Mouse (Mus musculus): ENCODE measurements around the gene Grb7. TPM values are rescaled to one million over a fixed set of nuclear protein-coding genes. Genes with fewer than 3 reads are reported as not detected.

The Grb7 gene
- total and polyA plus RNA-seq, 3 experiments: 4.5 to 11.5 (median 8.0) TPM

- DNase-seq (ENCODE audit: extremely low read depth): no peak
- no peaks in the 10 kb centered on the region for H3K27me3 ChIP-seq (replicated peaks)
- peaks cover 4% of the 10 kb centered on the region for H3K9me3 ChIP-seq (replicated peaks; ENCODE audit: low read length)
- H3K36me3 ChIP-seq (replicated peaks in 1 of 2; ENCODE audit: control insufficient read depth in 1 of 2, insufficient read depth in 1 of 2, low read length in 1 of 2): peaks cover under 1 to 18% of the 10 kb centered on the region in 2 experiments
- H3K27ac ChIP-seq (ENCODE audit: insufficient read depth, low read depth): no peak overlapping the region
- no peaks in the 10 kb centered on the region for H3K79me2 ChIP-seq (replicated peaks; ENCODE audit: control insufficient read depth, extremely low read depth, insufficient read depth, poor library complexity, severe bottlenecking)
- H3K9ac ChIP-seq (ENCODE audit: insufficient read depth, low read depth): 0 out of 2 replicates have a peak overlapping the region, but pooled peaks have one; percentile 1
- H3K4me3 ChIP-seq (replicated peaks in 1 of 3; ENCODE audit: low read depth in 2 of 3, low read length in 2 of 3, poor library complexity in 1 of 3): no peak overlapping the region
- dilution Hi-C loops (cut with MboI; ENCODE audit: extremely low pct_ligation_motif_present, extremely low pct_unique_long_range_greater_than_20kb, low sequenced_read_pairs) (no loop called here), in situ Hi-C loops (cut with MboI; ENCODE audit: low pct_ligation_motif_present, low pct_unique_long_range_greater_than_20kb, low sequenced_read_pairs) (loop anchor here (5.0 kb wide), 1 partner anchor 91 kb away; the partner anchor contains the start of gene Stard3)
- TF ChIP-seq NRF1 (IDR thresholded peaks at IDR 0.05; ENCODE audit: low read depth, low read length) (no peak), MAZ (IDR thresholded peaks at IDR 0.05; ENCODE audit: low read depth, low read length) (peak; percentile 61; the same call in 1 of the 2 replicates), SIN3A (IDR thresholded peaks at IDR 0.05; ENCODE audit: low read length) (no peak), ETS1 (conservative IDR thresholded peaks at IDR 0.05; ENCODE audit: low read depth, low read length) (no peak), NELFE (IDR thresholded peaks at IDR 0.05; ENCODE audit: low read depth, low read length) (no peak), HCFC1 (IDR thresholded peaks at IDR 0.05; ENCODE audit: low read depth, low read length) (peak; percentile 32; the same call in 1 of the 2 replicates), ZMIZ1 (IDR thresholded peaks at IDR 0.05; ENCODE audit: low read depth, low read length) (no peak), TBP (conservative IDR thresholded peaks at IDR 0.05; ENCODE audit: low read depth, low read length) (no peak), UBTF (IDR thresholded peaks at IDR 0.05; ENCODE audit: low read depth, low read length) (no peak), KAT2A (IDR thresholded peaks at IDR 0.05; ENCODE audit: insufficient replicate concordance, low read length) (no peak), RAD21 (IDR thresholded peaks at IDR 0.05; ENCODE audit: low read depth, low read length) (no peak), ELF1 (IDR thresholded peaks at IDR 0.05; ENCODE audit: low read depth, low read length) (peak; percentile 67), SMC3 (IDR thresholded peaks at IDR 0.05; ENCODE audit: low read depth, low read length) (no peak)
- no peak overlapping the region for H3K4me2 ChIP-seq (ENCODE audit: insufficient read depth, low read depth, poor library complexity, severe bottlenecking)
- H3K4me1 ChIP-seq (ENCODE audit: control insufficient read depth in 1 of 2, insufficient read depth in 2 of 2): peaks cover 34 to 50% of the 10 kb centered on the region in 2 experiments
These were observed 2.1 kb downstream of the Grb7 start for GRCm38 (mm10) chr11:98448191-98448790.

GRCm38 (mm10) chr11:98449419-98449818, 3.2 kb downstream of the Grb7 start:
- H3K4me1 ChIP-seq (ENCODE audit: control insufficient read depth in 1 of 2, insufficient read depth in 2 of 2): peaks cover 34 to 50% of the 10 kb centered on the region in 2 experiments
- dilution Hi-C loops (cut with MboI; ENCODE audit: extremely low pct_ligation_motif_present, extremely low pct_unique_long_range_greater_than_20kb, low sequenced_read_pairs) (no loop called here), in situ Hi-C loops (cut with MboI; ENCODE audit: low pct_ligation_motif_present, low pct_unique_long_range_greater_than_20kb, low sequenced_read_pairs) (loop anchor here (5.0 kb wide), 1 partner anchor 92 kb away; the partner anchor contains the start of gene Stard3)
- peaks cover 12 to 29% of the 10 kb centered on the region in 2 experiments for H3K36me3 ChIP-seq (replicated peaks in 1 of 2; ENCODE audit: control insufficient read depth in 1 of 2, insufficient read depth in 1 of 2, low read length in 1 of 2)
- H3K9me3 ChIP-seq (replicated peaks; ENCODE audit: low read length): no peaks in the 10 kb centered on the region
- no peak for DNase-seq (ENCODE audit: extremely low read depth)
- H3K79me2 ChIP-seq (replicated peaks; ENCODE audit: control insufficient read depth, extremely low read depth, insufficient read depth, poor library complexity, severe bottlenecking): no peaks in the 10 kb centered on the region
- H3K27ac ChIP-seq (ENCODE audit: insufficient read depth, low read depth): peak overlapping the region; percentile 68
- peak overlapping the region; percentile 43 to 72 (median 69) for H3K4me3 ChIP-seq (replicated peaks in 1 of 3; ENCODE audit: low read depth in 2 of 3, low read length in 2 of 3, poor library complexity in 1 of 3)
- no peaks in the 10 kb centered on the region for H3K27me3 ChIP-seq (replicated peaks)
- H3K4me2 ChIP-seq (ENCODE audit: insufficient read depth, low read depth, poor library complexity, severe bottlenecking): peak overlapping the region; percentile 73
- peak overlapping the region; percentile 49 for H3K9ac ChIP-seq (ENCODE audit: insufficient read depth, low read depth)
- TF ChIP-seq CHD1 (IDR thresholded peaks at IDR 0.05; ENCODE audit: low read depth, low read length): no peak
- no peak for TF ChIP-seq USF1 (IDR thresholded peaks at IDR 0.05; ENCODE audit: low read depth, low read length)
- TF ChIP-seq UBTF (IDR thresholded peaks at IDR 0.05; ENCODE audit: low read depth, low read length): 0 out of 2 replicates have a peak, but pooled peaks have one; percentile 8
